In the genomic region with DNA sequence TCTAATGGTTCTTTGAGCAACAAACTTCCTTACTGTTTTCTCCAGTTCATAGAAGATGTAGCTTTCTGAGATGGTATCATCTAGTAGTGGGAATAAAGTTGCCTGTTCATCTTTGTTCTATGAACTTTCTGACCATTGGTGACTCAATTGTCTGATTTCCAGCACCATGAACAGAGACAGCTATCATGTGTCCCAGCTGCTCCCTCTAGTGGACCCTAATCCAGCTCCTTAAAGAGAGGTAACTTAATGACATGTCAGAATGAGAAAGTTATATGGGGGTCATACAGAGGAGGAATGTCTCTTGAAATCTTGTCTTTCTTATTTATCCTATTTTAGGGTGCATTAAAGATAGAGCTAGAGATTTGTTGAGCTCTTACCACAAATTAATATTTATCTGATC, we compare ENCODE assay signal across 10 mouse cellular contexts.
DNase-seq lines count a peak whose midpoint lies in the region; ATAC-seq lines count a peak whose summit lies in the region.
"Had no signal": no experiment of that assay in that cellular context is flagged by ENCODE, and none has a peak within 500 bp of the region (broad histone marks: within the 10 kb centered on the region; RNA-seq: fewer than 3 reads in every experiment).

No protein-coding gene starts in this region.

- no peaks in the 10 kb centered on the region for H3K4me1 ChIP-seq in midbrain, embryonic 16.5 days (ENCODE audit: control insufficient read depth, insufficient read depth, low read length)
- H3K4me1 ChIP-seq: embryonic facial prominence, embryonic 13.5 days; intestine, embryonic 15.5 days had no signal

- no peak overlapping the region for H3K4me3 ChIP-seq in midbrain, embryonic 16.5 days (ENCODE audit: low read depth, low read length)
- H3K4me3 ChIP-seq: embryonic facial prominence, embryonic 13.5 days; intestine, embryonic 15.5 days had no signal

- no peaks in the 10 kb centered on the region for H3K9me3 ChIP-seq in midbrain, embryonic 16.5 days (replicated peaks; ENCODE audit: control insufficient read depth, low read length, poor library complexity, severe bottlenecking)
- H3K9me3 ChIP-seq: embryonic facial prominence, embryonic 13.5 days; intestine, embryonic 15.5 days had no signal

- H3K27ac ChIP-seq in midbrain, embryonic 16.5 days (ENCODE audit: low read length), result no peak overlapping the region
- H3K27ac ChIP-seq: embryonic facial prominence, embryonic 13.5 days; intestine, embryonic 15.5 days had no signal

- intact Hi-C loops in left cerebral cortex, postnatal 4 days (cut with DNase I), result loop anchor here (10.0 kb wide), 1 partner anchor 280 kb away; no protein-coding TSS in a partner anchor

- H3K4me2 ChIP-seq in midbrain, embryonic 16.5 days (ENCODE audit: low read length), result no peak overlapping the region
- H3K4me2 ChIP-seq: embryonic facial prominence, embryonic 13.5 days; intestine, embryonic 15.5 days had no signal

- DNase-seq in cerebellum, adult 18-20 months, result peak; percentile 19 to 40
- peak; percentile 43 for DNase-seq in left cerebral cortex, postnatal 4 days
- DNase-seq in left cerebral cortex, adult 8-10 months (ENCODE audit: low spot score in 2 of 2), result no peak
- DNase-seq in adrenal gland, adult 2 months, result peak; percentile 29
- DNase-seq in kidney, postnatal 10 days, result peak; percentile 49
- no peak for DNase-seq in spleen, adult 18-20 months

- no peaks in the 10 kb centered on the region for H3K36me3 ChIP-seq in midbrain, embryonic 16.5 days (ENCODE audit: control insufficient read depth, insufficient read depth, low read length)
- H3K36me3 ChIP-seq: embryonic facial prominence, embryonic 13.5 days; intestine, embryonic 15.5 days had no signal

- H3K9ac ChIP-seq in midbrain, embryonic 16.5 days (ENCODE audit: low read depth, low read length), result no peak overlapping the region
- H3K9ac ChIP-seq: embryonic facial prominence, embryonic 13.5 days; intestine, embryonic 15.5 days had no signal

- H3K27me3 ChIP-seq in midbrain, embryonic 16.5 days (ENCODE audit: control insufficient read depth, insufficient read depth, low read depth, low read length), result no peaks in the 10 kb centered on the region
- H3K27me3 ChIP-seq: embryonic facial prominence, embryonic 13.5 days; intestine, embryonic 15.5 days had no signal

- ATAC-seq in cerebellum, adult (ENCODE audit: insufficient number of reproducible peaks, low FRiP score, low TSS enrichment), result no peak
- ATAC-seq in midbrain, embryonic 16.5 days, result no peak
- ATAC-seq: intestine, embryonic 15.5 days had no signal

Comparison
In these comparisons a context has a peak if more than half of its experiments do, and no peak if none do; other contexts are left out.
1. DNase-seq: peak in cerebellum, adult 18-20 months (2 of 2), left cerebral cortex, postnatal 4 days (single experiment), adrenal gland, adult 2 months (single experiment) and kidney, postnatal 10 days (single experiment); none in left cerebral cortex, adult 8-10 months (0 of 2) and spleen, adult 18-20 months (0 of 2).